Mouse (Mus musculus): ENCODE measurements at regions not wholly inside any gene's neighbourhood (a gene's known extent, or its start where the extent isn't known, plus 50 kb on each side); places are given as distances from the start of the nearest gene placed in this dataset.

GRCm38 (mm10) chr14:60439106-60439505, 66.0 kb downstream of the Amer2 start:
- no peak for DNase-seq (ENCODE audit: low spot score)

GRCm38 (mm10) chr14:60443821-60444551, 70.9 kb downstream of the Amer2 start:
- DNase-seq (ENCODE audit: low spot score) = no peak

- no peak for DNase-seq (ENCODE audit: low spot score)
Observed at GRCm38 (mm10) chr14:60444552-60444937, 71.5 kb downstream of the Amer2 start.

- DNase-seq (ENCODE audit: low spot score) = no peak
Observed at GRCm38 (mm10) chr14:60446037-60446436, 73.0 kb downstream of the Amer2 start.

GRCm38 (mm10) chr14:60451216-60451615, 78.2 kb downstream of the Amer2 start:
- no peak for DNase-seq (ENCODE audit: low spot score)

- DNase-seq (ENCODE audit: low spot score) = no peak
Observed at GRCm38 (mm10) chr14:60451684-60452083, 78.6 kb downstream of the Amer2 start.

- no peak for DNase-seq (ENCODE audit: low spot score)
Observed at GRCm38 (mm10) chr14:60456767-60457166, 83.7 kb downstream of the Amer2 start.

- DNase-seq (ENCODE audit: low spot score) = peak; percentile 80
Observed at GRCm38 (mm10) chr14:60484996-60485888, 112.2 kb downstream of the Amer2 start.

GRCm38 (mm10) chr14:60485889-60486274, 112.8 kb downstream of the Amer2 start:
- peak; percentile 8 for DNase-seq (ENCODE audit: low spot score)

- no peak for DNase-seq (ENCODE audit: low spot score)
Observed at GRCm38 (mm10) chr14:60486278-60486935, 113.3 kb downstream of the Amer2 start.

GRCm38 (mm10) chr14:60489111-60489510, 116.1 kb downstream of the Amer2 start:
- no peak for DNase-seq (ENCODE audit: low spot score)

GRCm38 (mm10) chr14:60490886-60491285, 117.8 kb downstream of the Amer2 start:
- no peak for DNase-seq (ENCODE audit: low spot score)

- no peak for DNase-seq (ENCODE audit: low spot score)
Observed at GRCm38 (mm10) chr14:60495441-60495840, 122.4 kb downstream of the Amer2 start.

GRCm38 (mm10) chr14:60502552-60502951, 129.5 kb downstream of the Amer2 start:
- DNase-seq (ENCODE audit: low spot score) = no peak

GRCm38 (mm10) chr14:60505066-60505465, 128.7 kb upstream of the Spata13 start:
- no peak for DNase-seq (ENCODE audit: low spot score)

GRCm38 (mm10) chr14:60506296-60506695, 127.5 kb upstream of the Spata13 start:
- DNase-seq (ENCODE audit: low spot score) = no peak

GRCm38 (mm10) chr14:60513560-60513959, 120.2 kb upstream of the Spata13 start:
- peak; percentile 65 for DNase-seq (ENCODE audit: low spot score)

GRCm38 (mm10) chr14:60515094-60515786, 118.6 kb upstream of the Spata13 start:
- no peak for DNase-seq (ENCODE audit: low spot score)

- no peak for DNase-seq (ENCODE audit: low spot score)
Observed at GRCm38 (mm10) chr14:60517891-60518290, 115.9 kb upstream of the Spata13 start.

GRCm38 (mm10) chr14:60523010-60523409, 110.8 kb upstream of the Spata13 start:
- DNase-seq (ENCODE audit: low spot score) = no peak

- DNase-seq (ENCODE audit: low spot score) = no peak
Observed at GRCm38 (mm10) chr14:60524869-60525268, 108.9 kb upstream of the Spata13 start.

Measured in thymus, postnatal 0 days (tissue).